Mouse (Mus musculus): Measurements from ENCODE around the gene Mturn. TPM values are rescaled to one million over a fixed set of nuclear protein-coding genes. Genes with fewer than 3 reads are reported as not detected.

Mturn gene
- polyA plus RNA-seq, 1 experiment from 2014 or later, result 5.0 TPM

GRCm38 (mm10) chr6:54737255-54737654, 55.8 kb downstream of the Mturn start:
- Histone ChIP-seq H3K4me2 (ENCODE audit: low read depth, low read length) (no peak overlapping the region), H3K27ac (ENCODE audit: low read length) (no peak overlapping the region), H3K9ac (ENCODE audit: low read length) (no peak overlapping the region), H3K9me3 (ENCODE audit: control insufficient read depth, low read length) (no peaks in the 10 kb centered on the region), H3K4me3 (ENCODE audit: low read length) (no peak overlapping the region), H3K36me3 (ENCODE audit: control insufficient read depth, insufficient read depth, low read length) (no peaks in the 10 kb centered on the region), H3K4me1 (replicated peaks; ENCODE audit: control insufficient read depth, insufficient read depth, low read length) (no peaks in the 10 kb centered on the region), H3K27me3 (ENCODE audit: control insufficient read depth, insufficient read depth, low read depth, low read length) (no peaks in the 10 kb centered on the region)
- no peak for ATAC-seq (ENCODE audit: low read depth)
- 67% methylated on average over 3 of the region's 3 CpGs for WGBS

- no peak overlapping the region for H3K9ac ChIP-seq (ENCODE audit: low read length)
- no peaks in the 10 kb centered on the region for H3K4me1 ChIP-seq (replicated peaks; ENCODE audit: control insufficient read depth, insufficient read depth, low read length)
- H3K4me2 ChIP-seq (ENCODE audit: low read depth, low read length), result no peak overlapping the region
- no peak for ATAC-seq (ENCODE audit: low read depth)
- WGBS, result 72% methylated on average over 3 of the region's 3 CpGs
- H3K27ac ChIP-seq (ENCODE audit: low read length), result no peak overlapping the region
- H3K9me3 ChIP-seq (ENCODE audit: control insufficient read depth, low read length), result no peaks in the 10 kb centered on the region
- no peaks in the 10 kb centered on the region for H3K36me3 ChIP-seq (ENCODE audit: control insufficient read depth, insufficient read depth, low read length)
- H3K27me3 ChIP-seq (ENCODE audit: control insufficient read depth, insufficient read depth, low read depth, low read length), result no peaks in the 10 kb centered on the region
- no peak overlapping the region for H3K4me3 ChIP-seq (ENCODE audit: low read length)
Observed at GRCm38 (mm10) chr6:54737684-54738083, 56.3 kb downstream of the Mturn start.

- Histone ChIP-seq H3K27me3 (ENCODE audit: control insufficient read depth, insufficient read depth, low read depth, low read length) (no peaks in the 10 kb centered on the region), H3K4me1 (replicated peaks; ENCODE audit: control insufficient read depth, insufficient read depth, low read length) (no peaks in the 10 kb centered on the region), H3K36me3 (ENCODE audit: control insufficient read depth, insufficient read depth, low read length) (no peaks in the 10 kb centered on the region), H3K9ac (ENCODE audit: low read length) (no peak overlapping the region), H3K4me3 (ENCODE audit: low read length) (no peak overlapping the region), H3K9me3 (ENCODE audit: control insufficient read depth, low read length) (no peaks in the 10 kb centered on the region), H3K27ac (ENCODE audit: low read length) (no peak overlapping the region), H3K4me2 (ENCODE audit: low read depth, low read length) (no peak overlapping the region)
- ATAC-seq (ENCODE audit: low read depth), result no peak
- WGBS, result 88% methylated on average over 7 of the region's 7 CpGs
Observed at GRCm38 (mm10) chr6:54749056-54749455, 67.6 kb downstream of the Mturn start.

- ATAC-seq (ENCODE audit: low read depth), result no peak
- H3K4me3 ChIP-seq (ENCODE audit: low read length), result no peak overlapping the region
- no peaks in the 10 kb centered on the region for H3K36me3 ChIP-seq (ENCODE audit: control insufficient read depth, insufficient read depth, low read length)
- H3K27me3 ChIP-seq (ENCODE audit: control insufficient read depth, insufficient read depth, low read depth, low read length), result no peaks in the 10 kb centered on the region
- WGBS, result 60% methylated on average over 4 of the region's 4 CpGs
- H3K27ac ChIP-seq (ENCODE audit: low read length), result peak overlapping the region; percentile 38
- no peak overlapping the region for H3K9ac ChIP-seq (ENCODE audit: low read length)
- no peaks in the 10 kb centered on the region for H3K9me3 ChIP-seq (ENCODE audit: control insufficient read depth, low read length)
- H3K4me1 ChIP-seq (replicated peaks; ENCODE audit: control insufficient read depth, insufficient read depth, low read length), result no peaks in the 10 kb centered on the region
- H3K4me2 ChIP-seq (ENCODE audit: low read depth, low read length), result no peak overlapping the region
Observed at GRCm38 (mm10) chr6:54751621-54752020, 70.2 kb downstream of the Mturn start.

- 24% methylated on average over 3 of the region's 3 CpGs for WGBS
- Histone ChIP-seq H3K4me1 (replicated peaks; ENCODE audit: control insufficient read depth, insufficient read depth, low read length) (no peaks in the 10 kb centered on the region), H3K4me2 (ENCODE audit: low read depth, low read length) (no peak overlapping the region), H3K27me3 (ENCODE audit: control insufficient read depth, insufficient read depth, low read depth, low read length) (no peaks in the 10 kb centered on the region), H3K9ac (ENCODE audit: low read length) (no peak overlapping the region), H3K36me3 (ENCODE audit: control insufficient read depth, insufficient read depth, low read length) (no peaks in the 10 kb centered on the region), H3K4me3 (ENCODE audit: low read length) (no peak overlapping the region), H3K27ac (ENCODE audit: low read length) (peak overlapping the region; percentile 76), H3K9me3 (ENCODE audit: control insufficient read depth, low read length) (no peaks in the 10 kb centered on the region)
- peak; percentile 28; the same call in 1 of the 2 replicates for ATAC-seq (ENCODE audit: low read depth)
Observed at GRCm38 (mm10) chr6:54752076-54752475, 70.7 kb downstream of the Mturn start.

Other genes starting within 250 kb of the Mturn start
- 2.7 TPM in 2 replicates for gene Scrn1, start 115.1 kb upstream of the Mturn start, polyA plus RNA-seq (2015; fragmentation: Nextera tagmentation; extraction: Ambion mirVana)
- 6.5 and 7.1 TPM in 2 replicates for gene Plekha8, start 86.5 kb upstream of the Mturn start, polyA plus RNA-seq (2015; fragmentation: Nextera tagmentation; extraction: Ambion mirVana)
- 25.0 and 25.4 TPM in 2 replicates for gene Fkbp14, start 84.3 kb upstream of the Mturn start, polyA plus RNA-seq (2015; fragmentation: Nextera tagmentation; extraction: Ambion mirVana)
- 3.3 and 3.4 TPM in 2 replicates for gene Znrf2, start 135.3 kb downstream of the Mturn start, polyA plus RNA-seq (2015; fragmentation: Nextera tagmentation; extraction: Ambion mirVana)